Mouse (Mus musculus): ENCODE measurements at regions not wholly inside any gene's neighbourhood (a gene's known extent, or its start where the extent isn't known, plus 50 kb on each side); places are given as distances from the start of the nearest gene placed in this dataset.

DNA sequence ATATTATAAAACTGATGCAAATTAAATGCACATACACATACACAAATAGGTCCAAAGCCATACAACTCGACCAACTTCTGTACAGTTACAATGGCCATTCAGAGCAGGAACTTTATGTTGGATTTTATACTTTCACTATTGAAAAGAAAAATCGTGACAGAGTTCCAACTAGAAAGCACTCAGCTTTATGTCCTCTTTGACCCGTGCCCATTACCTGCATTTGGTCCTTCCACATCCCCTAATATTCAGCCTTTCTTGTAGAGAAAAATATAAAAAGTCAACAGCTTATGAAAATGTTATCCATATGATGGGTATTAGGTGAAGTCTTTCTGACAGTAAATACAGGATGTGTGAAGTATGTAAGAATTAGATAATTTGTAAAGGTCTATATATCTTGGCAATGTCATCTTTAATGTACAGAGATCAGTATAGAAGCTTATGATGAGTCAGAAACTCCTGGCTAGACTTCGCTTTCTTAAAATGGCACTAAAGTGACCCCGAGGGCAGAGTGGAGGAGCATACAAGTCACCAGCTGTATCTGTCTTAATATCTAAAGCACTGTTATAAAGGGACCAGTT lies 252.2 kb upstream of the Prdm1 start:
- ATAC-seq (ENCODE audit: extremely low read depth, insufficient number of reproducible peaks, low FRiP score, poor library complexity, severe bottlenecking) (no peak), DNase-seq (ENCODE audit: low spot score) (no peak)
- H3K27me3 ChIP-seq (ENCODE audit: insufficient read depth, low read length): no peaks in the 10 kb centered on the region
- H3K9me3 ChIP-seq (replicated peaks): no peaks in the 10 kb centered on the region
- H3K36me3 ChIP-seq (replicated peaks): no peaks in the 10 kb centered on the region
- no peak overlapping the region for H3K4me3 ChIP-seq (ENCODE audit: low read depth, low read length)
- TF ChIP-seq GATA2 (IDR thresholded peaks at IDR 0.05; ENCODE audit: borderline replicate concordance, low read depth, low read length) (no peak), CTCF (IDR thresholded peaks at IDR 0.05; ENCODE audit: low read depth, low read length) (no peak), GATA1 (IDR thresholded peaks at IDR 0.05; ENCODE audit: borderline replicate concordance, low read length) (no peak), TAL1 (conservative IDR thresholded peaks at IDR 0.05; ENCODE audit: low read depth, low read length) (no peak), POLR2AphosphoS5 (IDR thresholded peaks at IDR 0.05; ENCODE audit: insufficient replicate concordance, low read depth, low read length) (no peak)
- peaks cover 8% of the 10 kb centered on the region for H3K4me1 ChIP-seq (ENCODE audit: insufficient read depth, low read depth, low read length)

DNA sequence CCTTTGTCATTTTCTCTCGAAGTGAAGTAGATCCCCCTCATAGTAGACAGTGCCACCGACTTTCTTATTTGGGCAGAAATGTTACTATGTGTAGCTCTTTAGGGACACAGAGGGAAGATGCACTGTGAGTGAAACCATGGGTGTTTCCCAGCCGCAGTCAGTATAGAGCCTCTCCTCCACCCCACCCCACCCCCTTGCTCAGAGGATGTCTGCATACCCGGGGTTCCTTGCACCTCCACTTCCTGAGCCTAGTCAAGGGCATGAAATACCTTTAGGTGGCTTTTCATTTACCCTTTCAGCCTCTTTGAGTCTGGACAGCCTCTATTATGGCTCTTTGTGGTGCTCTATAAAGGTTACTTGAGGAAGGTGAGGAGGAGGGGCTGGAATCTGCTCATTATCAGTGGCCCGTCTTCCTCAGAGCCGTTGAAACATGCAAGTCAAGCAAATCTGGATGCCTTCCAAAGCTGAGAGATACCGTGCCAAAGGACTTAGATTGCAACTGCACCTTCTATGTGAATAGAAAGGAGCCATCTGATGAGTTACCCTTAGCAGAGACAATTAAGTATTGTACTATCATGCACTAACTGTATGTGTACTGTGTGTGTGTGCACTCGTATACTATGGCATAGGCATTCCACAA lies 251.4 kb upstream of the Prdm1 start:
- no peak for ATAC-seq (ENCODE audit: extremely low read depth, insufficient number of reproducible peaks, low FRiP score, poor library complexity, severe bottlenecking)

DNA sequence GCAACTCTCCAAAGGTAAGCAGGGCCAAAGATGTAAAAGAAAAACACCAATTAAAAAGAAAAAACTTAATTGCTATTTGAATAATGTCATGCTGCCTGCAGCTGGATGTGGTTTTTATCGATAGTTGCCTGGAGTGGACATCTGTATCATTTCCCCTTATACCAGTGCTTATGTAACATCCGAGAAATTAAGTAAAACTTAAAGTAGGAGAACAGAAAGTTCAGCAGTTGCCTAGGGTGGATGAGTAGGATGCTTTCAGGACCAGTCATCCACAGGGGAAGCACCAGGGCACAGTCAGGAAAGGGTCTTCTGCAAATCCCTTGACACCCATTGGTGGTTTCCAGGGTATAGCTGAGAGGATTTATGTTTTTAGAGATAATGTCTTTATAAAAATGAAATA lies 248.9 kb upstream of the Prdm1 start:
- no peaks in the 10 kb centered on the region for H3K36me3 ChIP-seq (replicated peaks)
- no peak overlapping the region for H3K4me3 ChIP-seq (ENCODE audit: low read depth, low read length)
- DNase-seq (ENCODE audit: low spot score) (no peak), ATAC-seq (ENCODE audit: extremely low read depth, insufficient number of reproducible peaks, low FRiP score, poor library complexity, severe bottlenecking) (no peak)
- H3K27me3 ChIP-seq (ENCODE audit: insufficient read depth, low read length): no peaks in the 10 kb centered on the region
- TF ChIP-seq GATA1 (IDR thresholded peaks at IDR 0.05; ENCODE audit: borderline replicate concordance, low read length) (no peak), GATA2 (IDR thresholded peaks at IDR 0.05; ENCODE audit: borderline replicate concordance, low read depth, low read length) (no peak), TAL1 (conservative IDR thresholded peaks at IDR 0.05; ENCODE audit: low read depth, low read length) (no peak)
- peaks cover 8% of the 10 kb centered on the region for H3K4me1 ChIP-seq (ENCODE audit: insufficient read depth, low read depth, low read length)
- peaks cover 2% of the 10 kb centered on the region; the same call in 1 of the 2 replicates for H3K9me3 ChIP-seq (replicated peaks)

More for the DNA sequence above, 251.4 kb upstream of the Prdm1 start:
- TF ChIP-seq TAL1 (conservative IDR thresholded peaks at IDR 0.05; ENCODE audit: low read depth, low read length) (no peak), GATA2 (IDR thresholded peaks at IDR 0.05; ENCODE audit: borderline replicate concordance, low read depth, low read length) (no peak), CTCF (IDR thresholded peaks at IDR 0.05; ENCODE audit: low read depth, low read length) (no peak), POLR2AphosphoS5 (IDR thresholded peaks at IDR 0.05; ENCODE audit: insufficient replicate concordance, low read depth, low read length) (no peak), GATA1 (IDR thresholded peaks at IDR 0.05; ENCODE audit: borderline replicate concordance, low read length) (no peak)
- Histone ChIP-seq H3K4me1 (ENCODE audit: insufficient read depth, low read depth, low read length) (peaks cover 8% of the 10 kb centered on the region), H3K4me3 (ENCODE audit: low read depth, low read length) (no peak overlapping the region), H3K9me3 (replicated peaks) (no peaks in the 10 kb centered on the region), H3K36me3 (replicated peaks) (no peaks in the 10 kb centered on the region), H3K27me3 (ENCODE audit: insufficient read depth, low read length) (no peaks in the 10 kb centered on the region)
- no peak for DNase-seq (ENCODE audit: low spot score)

DNA sequence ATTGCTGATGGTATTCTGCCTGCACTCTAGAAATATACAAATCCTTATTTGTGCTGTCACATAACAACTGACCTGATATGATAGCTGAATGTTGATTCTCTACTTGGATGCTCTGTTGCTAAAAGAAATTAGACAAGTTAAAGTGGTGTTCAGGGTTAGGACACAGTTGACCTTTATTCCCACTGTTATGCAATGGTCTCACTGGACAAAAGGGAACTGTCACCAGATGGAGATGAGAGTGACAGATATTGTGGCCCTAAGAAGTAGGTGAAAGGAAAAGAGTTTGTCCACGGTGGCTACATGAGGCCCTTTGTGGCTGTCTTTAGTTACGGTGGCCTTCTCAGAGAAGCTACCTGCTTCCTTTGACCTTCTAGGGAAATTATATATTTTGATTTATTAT lies 247.9 kb upstream of the Prdm1 start:
- H3K36me3 ChIP-seq (replicated peaks): no peaks in the 10 kb centered on the region
- peaks cover 2% of the 10 kb centered on the region; the same call in 1 of the 2 replicates for H3K9me3 ChIP-seq (replicated peaks)
- ATAC-seq (ENCODE audit: extremely low read depth, insufficient number of reproducible peaks, low FRiP score, poor library complexity, severe bottlenecking) (no peak), DNase-seq (ENCODE audit: low spot score) (no peak)
- H3K4me1 ChIP-seq (ENCODE audit: insufficient read depth, low read depth, low read length): peaks cover 8% of the 10 kb centered on the region
- TF ChIP-seq GATA1 (IDR thresholded peaks at IDR 0.05; ENCODE audit: borderline replicate concordance, low read length) (no peak), CTCF (IDR thresholded peaks at IDR 0.05; ENCODE audit: low read depth, low read length) (no peak), POLR2AphosphoS5 (IDR thresholded peaks at IDR 0.05; ENCODE audit: insufficient replicate concordance, low read depth, low read length) (no peak), TAL1 (conservative IDR thresholded peaks at IDR 0.05; ENCODE audit: low read depth, low read length) (no peak), GATA2 (IDR thresholded peaks at IDR 0.05; ENCODE audit: borderline replicate concordance, low read depth, low read length) (no peak)
- no peaks in the 10 kb centered on the region for H3K27me3 ChIP-seq (ENCODE audit: insufficient read depth, low read length)
- H3K4me3 ChIP-seq (ENCODE audit: low read depth, low read length): no peak overlapping the region

DNA sequence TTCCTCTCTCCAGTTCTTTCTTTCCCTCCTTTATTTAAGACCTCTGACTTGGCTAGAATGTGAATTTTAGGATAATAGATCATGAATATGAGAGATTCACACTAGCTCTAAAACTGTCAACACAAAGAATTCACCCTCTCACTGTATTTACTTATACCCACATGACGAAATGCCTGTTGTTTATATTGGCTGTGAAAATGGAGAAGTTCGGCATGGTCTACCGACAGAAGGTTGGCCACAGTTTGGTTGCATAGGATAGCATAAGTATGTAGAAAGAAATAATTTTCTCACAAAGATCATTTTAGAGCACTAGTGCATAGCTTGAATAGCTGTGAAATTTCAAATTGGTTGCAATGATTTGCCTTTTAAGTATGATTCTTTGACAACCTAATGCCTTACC lies 237.2 kb upstream of the Prdm1 start:
- Histone ChIP-seq H3K4me1 (ENCODE audit: insufficient read depth, low read depth, low read length) (peaks cover 22% of the 10 kb centered on the region), H3K36me3 (replicated peaks) (no peaks in the 10 kb centered on the region), H3K9me3 (replicated peaks) (no peaks in the 10 kb centered on the region), H3K4me3 (ENCODE audit: low read depth, low read length) (no peak overlapping the region), H3K27me3 (ENCODE audit: insufficient read depth, low read length) (no peaks in the 10 kb centered on the region)
- DNase-seq (ENCODE audit: low spot score): no peak
- TF ChIP-seq GATA1 (IDR thresholded peaks at IDR 0.05; ENCODE audit: borderline replicate concordance, low read length) (no peak), POLR2AphosphoS5 (IDR thresholded peaks at IDR 0.05; ENCODE audit: insufficient replicate concordance, low read depth, low read length) (no peak), CTCF (IDR thresholded peaks at IDR 0.05; ENCODE audit: low read depth, low read length) (no peak), TAL1 (conservative IDR thresholded peaks at IDR 0.05; ENCODE audit: low read depth, low read length) (no peak), GATA2 (IDR thresholded peaks at IDR 0.05; ENCODE audit: borderline replicate concordance, low read depth, low read length) (no peak)
- no peak for ATAC-seq (ENCODE audit: extremely low read depth, insufficient number of reproducible peaks, low FRiP score, poor library complexity, severe bottlenecking)

DNA sequence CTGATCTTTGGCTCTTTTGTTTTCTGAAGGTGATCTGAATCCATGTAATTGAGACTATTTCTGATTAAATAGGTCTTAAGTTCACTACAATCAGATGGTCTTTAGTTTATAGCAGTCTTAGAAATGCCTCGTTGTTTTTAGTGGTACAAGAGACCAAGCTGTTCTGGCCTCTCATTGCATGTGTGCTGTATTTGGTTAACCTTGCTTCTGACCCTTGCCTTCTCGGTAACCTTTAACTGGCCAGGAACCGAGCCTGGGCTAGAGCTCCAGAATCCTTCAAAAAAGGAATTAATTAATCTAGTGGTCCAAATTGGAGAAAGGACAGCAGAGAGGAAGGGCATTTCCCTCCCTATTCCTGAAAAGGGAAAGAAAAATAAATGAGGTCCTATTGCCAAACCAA lies 234.8 kb upstream of the Prdm1 start:
- Histone ChIP-seq H3K4me1 (ENCODE audit: insufficient read depth, low read depth, low read length) (peaks cover 22% of the 10 kb centered on the region), H3K27me3 (ENCODE audit: insufficient read depth, low read length) (no peaks in the 10 kb centered on the region), H3K9me3 (replicated peaks) (no peaks in the 10 kb centered on the region), H3K36me3 (replicated peaks) (no peaks in the 10 kb centered on the region), H3K4me3 (ENCODE audit: low read depth, low read length) (no peak overlapping the region)
- no peak for ATAC-seq (ENCODE audit: extremely low read depth, insufficient number of reproducible peaks, low FRiP score, poor library complexity, severe bottlenecking)
- no peak for DNase-seq (ENCODE audit: low spot score)
- TF ChIP-seq CTCF (IDR thresholded peaks at IDR 0.05; ENCODE audit: low read depth, low read length) (no peak), GATA2 (IDR thresholded peaks at IDR 0.05; ENCODE audit: borderline replicate concordance, low read depth, low read length) (no peak), TAL1 (conservative IDR thresholded peaks at IDR 0.05; ENCODE audit: low read depth, low read length) (no peak), GATA1 (IDR thresholded peaks at IDR 0.05; ENCODE audit: borderline replicate concordance, low read length) (no peak), POLR2AphosphoS5 (IDR thresholded peaks at IDR 0.05; ENCODE audit: insufficient replicate concordance, low read depth, low read length) (no peak)
